Mouse (Mus musculus): ENCODE data around the gene Wwc2.
A peak's percentile ranks its signal among the peaks of the same experiment; 100 is the strongest.

The Wwc2 gene

GRCm38 (mm10) chr8:47990911-47991820, at the start of gene Wwc2:
TSS of gene Wwc2 (minus strand) at chr8:47990924.
- peak; percentile 43 for DNase-seq

GRCm38 (mm10) chr8:48038261-48038934, 47.7 kb upstream of the Wwc2 start:
- no peak for DNase-seq

DNA sequence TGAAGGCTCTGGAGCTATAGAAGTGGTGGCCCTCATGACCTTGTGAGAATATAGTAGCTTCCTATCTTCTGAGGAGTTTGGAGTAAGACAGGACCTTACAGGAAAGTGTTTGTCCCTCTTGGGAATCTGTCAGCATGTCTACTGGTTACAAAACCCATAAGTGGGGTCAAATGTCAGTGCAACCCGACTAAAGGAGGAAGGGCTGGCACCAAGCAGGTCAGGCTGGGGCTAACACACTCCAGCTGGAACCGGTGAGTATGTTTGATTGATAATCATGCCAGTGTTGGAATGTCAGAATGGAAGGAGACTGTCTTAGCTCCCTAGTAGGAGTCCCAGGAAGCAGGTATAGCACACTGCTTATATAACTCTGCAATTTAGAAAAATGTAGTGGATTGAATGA, 41.3 kb upstream of the Wwc2 start:
- DNase-seq, result no peak

- no peak for DNase-seq
These were observed 39.9 kb upstream of the Wwc2 start for GRCm38 (mm10) chr8:48030667-48031066.

DNA sequence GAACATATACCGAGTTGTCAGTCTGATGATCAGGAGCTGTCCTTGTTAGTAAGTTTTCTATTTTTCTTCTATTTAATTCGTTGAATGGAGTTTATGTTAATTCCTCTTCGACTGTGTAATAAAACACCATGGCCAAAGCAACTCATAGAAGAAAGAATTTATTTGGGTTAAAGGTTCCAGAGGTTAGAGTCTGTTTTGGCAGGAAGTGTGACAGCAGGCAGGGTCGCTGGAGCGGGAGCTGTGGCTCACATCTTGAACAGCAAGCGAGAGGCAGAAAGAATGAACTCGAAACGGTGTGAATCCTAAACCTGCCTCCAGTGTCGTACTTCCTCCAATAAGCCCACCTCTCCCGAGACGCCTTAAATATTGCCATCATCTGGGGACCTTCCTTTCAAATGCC, 36.1 kb upstream of the Wwc2 start:
- no peak for DNase-seq

GRCm38 (mm10) chr8:48023206-48023605, 32.5 kb upstream of the Wwc2 start:
- DNase-seq, result no peak

DNA sequence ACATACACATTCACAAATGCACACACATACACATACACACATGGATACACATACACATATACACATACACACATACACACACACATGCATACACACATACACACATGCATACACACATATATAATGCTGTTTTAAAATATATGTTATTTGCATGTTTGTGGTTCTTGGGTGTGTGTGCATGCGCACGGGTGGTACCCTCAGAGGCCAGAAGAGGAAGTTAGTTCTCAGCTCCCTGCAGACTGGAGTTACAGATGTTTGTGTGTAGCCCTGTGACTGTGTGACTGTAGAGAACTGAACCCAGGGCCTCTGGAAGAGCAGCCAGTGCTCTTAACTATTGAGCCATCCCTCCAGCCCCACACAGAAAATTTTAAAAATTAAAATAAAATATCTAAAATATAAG, 29.0 kb upstream of the Wwc2 start:
- no peak for DNase-seq

DNA sequence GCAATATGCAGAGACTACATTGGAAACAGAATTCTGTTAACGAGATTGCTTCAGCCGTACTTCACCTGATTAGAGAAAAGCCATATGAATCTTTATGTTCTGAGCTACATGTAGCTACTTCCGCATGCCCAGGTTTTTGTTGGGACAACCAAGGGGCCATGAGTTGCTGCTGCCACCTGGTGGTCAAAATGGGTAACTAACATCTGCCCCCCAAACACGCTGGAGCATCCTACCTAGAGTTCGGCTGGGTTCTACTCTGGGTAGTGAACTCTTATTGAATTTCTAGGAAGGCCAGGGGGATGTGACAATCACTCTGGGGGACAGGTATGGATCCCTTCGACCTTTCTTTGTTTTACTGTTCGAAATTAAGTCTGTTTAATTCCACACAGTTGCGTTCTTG, 25.8 kb upstream of the Wwc2 start:
- peak; percentile 76 for DNase-seq

DNA sequence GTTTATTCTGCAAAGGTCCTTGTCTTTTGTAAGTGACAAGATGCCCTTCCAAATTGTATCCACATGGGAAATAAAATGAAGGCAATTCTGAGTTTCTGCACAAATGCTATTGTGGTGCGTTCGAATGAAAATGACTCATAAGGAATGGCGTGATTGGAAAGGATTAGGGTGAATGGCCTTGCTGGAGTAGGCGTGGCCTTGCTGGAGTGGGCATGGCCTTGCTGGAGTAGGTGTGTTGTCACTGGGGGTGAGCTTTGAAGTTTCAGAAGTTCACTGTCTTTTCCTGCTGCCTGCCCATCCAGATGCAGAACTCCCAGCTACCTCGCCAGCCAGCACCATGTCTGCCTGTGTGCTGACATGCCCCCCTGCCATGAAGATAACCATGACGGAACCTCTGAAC, 23.7 kb upstream of the Wwc2 start:
- DNase-seq, result no peak

DNA sequence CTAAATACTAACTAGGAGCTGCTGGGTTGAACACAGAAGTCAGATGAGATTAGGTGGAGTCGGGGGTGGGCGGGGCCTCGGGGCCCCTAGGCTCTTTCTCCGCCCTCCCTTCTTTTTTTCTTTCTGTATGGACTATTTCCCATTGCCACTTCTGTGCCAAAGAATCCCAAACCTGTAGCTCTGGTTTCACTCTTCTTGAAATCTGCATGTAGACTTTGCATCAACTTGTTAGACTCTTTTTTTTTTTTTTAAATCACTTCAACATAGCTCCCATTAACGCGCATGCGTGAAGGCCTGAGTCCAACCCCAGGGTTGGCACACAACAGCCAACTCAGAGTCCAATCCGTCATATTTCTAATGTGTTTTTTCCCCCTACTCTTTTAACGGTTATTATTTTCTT, 22.6 kb upstream of the Wwc2 start:
- DNase-seq, result no peak

- DNase-seq, result no peak
These were observed 21.1 kb upstream of the Wwc2 start for GRCm38 (mm10) chr8:48011871-48012270.

DNA sequence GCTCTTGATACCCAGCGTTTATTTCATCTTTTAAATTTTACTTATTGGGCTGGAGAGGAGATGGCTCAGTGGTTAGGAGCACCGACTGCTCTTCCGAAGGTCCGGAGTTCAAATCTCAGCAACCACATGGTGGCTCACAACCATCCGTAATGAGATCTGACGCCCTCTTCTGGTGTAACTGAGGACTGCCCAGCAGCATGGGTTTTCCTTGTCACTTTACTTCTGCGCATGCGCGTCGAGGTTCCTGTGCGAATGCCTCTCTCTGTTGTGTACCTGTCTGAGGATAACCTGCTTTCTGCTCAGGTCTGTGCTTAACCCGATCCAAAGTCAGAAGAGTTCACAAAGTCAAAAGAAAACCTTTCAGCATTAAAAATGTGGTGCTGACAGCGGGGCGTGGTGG, 20.3 kb upstream of the Wwc2 start:
- no peak for DNase-seq

- no peak for DNase-seq
These were observed 18.7 kb upstream of the Wwc2 start for GRCm38 (mm10) chr8:48009399-48009798.

- no peak for DNase-seq
These were observed 18.2 kb upstream of the Wwc2 start for GRCm38 (mm10) chr8:48008936-48009335.

GRCm38 (mm10) chr8:48006869-48007268, 16.1 kb upstream of the Wwc2 start:
- DNase-seq, result no peak

DNA sequence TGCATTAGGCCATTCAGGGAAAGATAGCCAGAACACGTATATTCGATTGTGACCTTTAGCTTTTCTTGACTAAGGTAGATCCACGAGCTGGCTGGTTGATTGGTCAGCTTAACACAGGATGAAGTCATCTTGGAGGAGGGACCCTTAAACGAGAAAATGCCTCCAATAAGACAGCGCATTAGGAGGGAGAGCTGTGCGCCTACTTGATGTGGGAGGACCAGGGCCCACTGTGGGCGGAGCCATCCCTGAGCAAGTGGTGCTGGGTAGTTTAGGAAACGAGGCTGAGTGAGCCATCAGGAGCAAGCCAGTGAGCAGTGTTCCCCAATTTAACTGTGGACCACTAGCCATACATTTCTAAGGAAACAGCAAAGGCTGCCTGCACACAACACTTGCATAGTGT, 11.8 kb upstream of the Wwc2 start:
- DNase-seq, result no peak

- no peak for DNase-seq
These were observed 10.7 kb upstream of the Wwc2 start for GRCm38 (mm10) chr8:48001395-48001794.

- no peak for DNase-seq
These were observed 6.0 kb upstream of the Wwc2 start for GRCm38 (mm10) chr8:47996712-47997111.

GRCm38 (mm10) chr8:47996126-47996525, 5.4 kb upstream of the Wwc2 start:
- DNase-seq, result no peak

DNA sequence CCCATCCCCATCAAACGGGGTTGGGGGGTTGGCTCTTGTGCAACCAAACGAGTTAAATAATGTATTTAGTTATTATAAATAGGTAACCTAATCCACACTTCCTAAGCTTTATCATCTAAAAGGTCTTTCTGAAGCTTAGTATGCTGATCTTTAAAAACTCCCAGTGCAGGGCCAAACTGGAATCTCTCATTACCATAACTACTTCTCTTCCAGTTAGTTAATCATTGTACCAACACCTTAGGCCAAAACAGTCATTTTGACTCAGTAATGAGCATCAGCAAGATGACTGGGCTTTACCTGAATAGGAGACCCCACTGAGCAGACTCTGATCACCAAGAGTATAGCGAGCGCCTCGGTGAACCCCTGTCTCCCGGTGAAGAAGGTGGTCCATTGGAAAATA, 4.7 kb upstream of the Wwc2 start:
- no peak for DNase-seq

DNA sequence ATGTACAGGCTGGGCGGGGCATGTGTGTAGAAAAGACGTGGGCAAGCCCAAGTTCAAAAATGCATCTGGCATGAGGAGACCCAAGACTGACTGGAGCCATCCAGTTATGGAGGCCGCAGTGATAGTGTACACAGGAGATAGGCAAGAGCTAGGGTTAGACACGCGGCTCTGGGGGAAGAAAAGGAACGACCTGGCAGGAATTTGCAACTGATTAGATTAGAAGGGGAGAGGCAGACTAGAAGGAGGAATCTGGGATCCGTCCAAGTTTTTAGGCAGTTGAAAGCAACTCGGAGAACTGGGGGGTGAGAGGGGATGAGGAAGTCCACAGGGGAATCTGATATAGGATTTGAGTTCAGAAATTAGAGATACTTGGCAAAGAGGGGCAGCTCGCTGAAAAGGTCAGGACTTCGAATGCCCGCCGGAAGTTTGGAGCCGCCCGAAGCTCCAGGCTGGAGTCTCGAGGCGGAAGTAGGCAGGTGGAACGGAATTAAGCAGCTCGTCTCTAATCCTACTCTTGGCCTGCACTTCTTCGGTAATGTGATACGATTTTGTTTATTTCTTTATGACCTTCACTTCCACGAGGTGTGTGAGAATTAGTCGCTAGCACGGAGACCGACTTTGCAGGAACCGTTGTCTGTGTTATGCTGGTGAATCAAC, 4.0 kb upstream of the Wwc2 start:
- DNase-seq, result no peak

GRCm38 (mm10) chr8:47990386-47990772, 345 bp downstream of the Wwc2 start:
- peak; percentile 95 for DNase-seq

DNA sequence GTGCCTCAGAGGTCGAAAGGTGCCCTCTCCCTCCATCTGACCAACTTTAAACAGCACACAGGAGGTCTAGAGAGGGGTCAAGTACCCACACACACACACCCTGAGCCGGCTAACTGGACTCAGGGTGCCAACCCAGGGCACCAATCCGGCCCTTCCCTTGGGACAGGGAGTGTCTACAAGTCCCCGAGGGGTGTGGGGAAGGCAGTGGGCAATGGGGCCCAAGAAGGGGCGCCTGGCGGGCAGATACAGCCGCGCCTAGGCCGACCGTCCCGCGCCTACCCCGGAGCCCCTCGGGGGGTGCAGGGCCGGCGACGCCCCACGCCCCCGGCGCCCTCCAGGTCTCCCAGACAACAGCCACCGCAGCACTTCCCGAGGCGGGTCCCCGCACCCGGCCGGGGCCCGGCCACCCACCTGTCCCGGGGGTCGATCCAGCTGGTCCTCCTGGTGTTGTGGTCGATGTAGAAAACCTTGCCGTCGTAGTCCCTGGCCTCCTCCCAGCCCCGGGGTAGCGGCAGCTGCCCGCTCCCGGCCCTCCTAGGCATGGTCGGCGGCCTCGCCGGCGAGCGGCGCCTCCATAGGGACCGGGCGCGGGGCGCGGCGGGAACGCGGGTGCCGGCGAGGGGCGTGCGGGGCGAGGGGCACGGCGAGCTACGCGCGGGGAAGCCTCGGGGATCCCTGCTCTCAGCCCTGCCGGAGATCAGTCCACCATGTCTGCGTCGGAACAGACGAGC, 904 bp downstream of the Wwc2 start:
- no peak for DNase-seq

Data from right cerebral cortex, postnatal 14 days (tissue).